Mouse (Mus musculus) spleen, adult 2 months (tissue): ENCODE measurements around the gene Lpin1. TPM values are rescaled to one million over a fixed set of nuclear protein-coding genes. Genes with fewer than 3 reads are reported as not detected.

Experiments
- DNase-seq, 2 experiments: peaks; one replicate each; pipeline versions ENCODE4 v3.0.0 to v3.0.0-alpha.2; 2012 to 2021; ENCODE audit warnings: low spot score in 2 of 2, low read depth in 1 of 2
- H3K27ac ChIP-seq: fragments of 200-500 bp; 2 replicates; pipeline ENCODE4 v1.5.1; 2012; ENCODE audit warnings: low read length, inconsistent platforms; ENCODE audit not compliant: insufficient read depth
- H3K27me3 ChIP-seq: fragments of 200-500 bp; 2 replicates; pipeline ENCODE4 v1.6.1; 2012; ENCODE audit warnings: mild to moderate bottlenecking, moderate library complexity, low read length, inconsistent platforms; ENCODE audit not compliant: control insufficient read depth, insufficient read depth
- H3K36me3 ChIP-seq: fragments of 200-500 bp; 2 replicates; pipeline ENCODE4 v1.6.1; 2012; ENCODE audit warnings: mild to moderate bottlenecking, low read length, inconsistent platforms; ENCODE audit not compliant: control insufficient read depth, insufficient read depth
- H3K4me1 ChIP-seq: fragments of 200-500 bp; 2 replicates; pipeline ENCODE4 v1.6.1; 2011; ENCODE audit warnings: inconsistent platforms; ENCODE audit not compliant: control insufficient read depth, insufficient read depth, insufficient read length
- H3K4me3 ChIP-seq: fragments of 200-500 bp; 2 replicates; pipeline ENCODE4 v1.5.1; 2011; ENCODE audit warnings: mild to moderate bottlenecking, inconsistent platforms; ENCODE audit not compliant: insufficient read depth, insufficient read length; ENCODE audit errors: extremely low read depth
- CTCF ChIP-seq: fragments of 200-500 bp; IDR thresholded peaks from 2 replicates; pipeline ENCODE4 v1.5.1; 2011; ENCODE audit warnings: mild to moderate bottlenecking, inconsistent platforms; ENCODE audit not compliant: insufficient read depth, insufficient read length, insufficient replicate concordance; ENCODE audit errors: extremely low read depth
- POLR2A ChIP-seq: fragments of 200-500 bp; IDR thresholded peaks from 2 replicates; pipeline ENCODE4 v1.6.1; 2011; ENCODE audit warnings: low read depth, low read length, inconsistent platforms
- WGBS: fragments of 180-500 bp; shearing (Covaris S2); methylation state at CpG from one replicate; pipeline ENCODE4 v1.1.7; 2018; 5-methylcytosine and 5-hydroxymethylcytosine counted together
- polyA plus RNA-seq: library from polyadenylated mRNA; depleted of rRNA; stranded (reverse); fragments of >200 nt; gene quantifications from 2 replicates; pipeline ENCODE4 v1.2.3, GENCODE M21; 2012

Lpin1 gene
- polyA plus RNA-seq, 1 experiment, result 13.3 TPM

GRCm38 (mm10) chr12:16634075-16634813 lies 23.5 kb upstream of the Lpin1 start:
- DNase-seq, result peak in 1 of 2 experiments; percentile 39
- H3K4me3 ChIP-seq, result no peak overlapping the region
- H3K36me3 ChIP-seq, result no peaks in the 10 kb centered on the region
- H3K27me3 ChIP-seq, result no peaks in the 10 kb centered on the region
- no peaks in the 10 kb centered on the region for H3K4me1 ChIP-seq
- TF ChIP-seq POLR2A, result no peak
- TF ChIP-seq CTCF, result peak; percentile 38; the same call in 1 of the 2 replicates
- H3K27ac ChIP-seq, result no peak overlapping the region
- WGBS, result 53% methylated on average over 14 of the region's 14 CpGs

GRCm38 (mm10) chr12:16633235-16633634 lies 22.5 kb upstream of the Lpin1 start:
- 93% methylated on average over 6 of the region's 6 CpGs for WGBS
- no peaks in the 10 kb centered on the region for H3K36me3 ChIP-seq
- H3K4me1 ChIP-seq, result no peaks in the 10 kb centered on the region
- H3K27me3 ChIP-seq, result no peaks in the 10 kb centered on the region
- no peak for DNase-seq
- TF ChIP-seq CTCF, result no peak
- no peak for TF ChIP-seq POLR2A
- H3K4me3 ChIP-seq, result no peak overlapping the region
- no peak overlapping the region for H3K27ac ChIP-seq

- Histone ChIP-seq H3K27me3 (no peaks in the 10 kb centered on the region), H3K4me1 (no peaks in the 10 kb centered on the region), H3K36me3 (no peaks in the 10 kb centered on the region), H3K4me3 (no peak overlapping the region), H3K27ac (no peak overlapping the region)
- DNase-seq, result no peak
- TF ChIP-seq CTCF (no peak), POLR2A (no peak)
- 10% methylated on average over 2 of the region's 2 CpGs for WGBS
Observed at GRCm38 (mm10) chr12:16631423-16631822, 20.7 kb upstream of the Lpin1 start.

- H3K4me3 ChIP-seq, result no peak overlapping the region
- H3K4me1 ChIP-seq, result no peaks in the 10 kb centered on the region
- H3K27me3 ChIP-seq, result no peaks in the 10 kb centered on the region
- no peak for DNase-seq
- H3K27ac ChIP-seq, result no peak overlapping the region
- H3K36me3 ChIP-seq, result no peaks in the 10 kb centered on the region
- 85% methylated on average over 1 of the region's 1 CpGs for WGBS
- TF ChIP-seq POLR2A, result no peak
- TF ChIP-seq CTCF, result no peak
Observed at GRCm38 (mm10) chr12:16630866-16631185, 20.1 kb upstream of the Lpin1 start.

DNA sequence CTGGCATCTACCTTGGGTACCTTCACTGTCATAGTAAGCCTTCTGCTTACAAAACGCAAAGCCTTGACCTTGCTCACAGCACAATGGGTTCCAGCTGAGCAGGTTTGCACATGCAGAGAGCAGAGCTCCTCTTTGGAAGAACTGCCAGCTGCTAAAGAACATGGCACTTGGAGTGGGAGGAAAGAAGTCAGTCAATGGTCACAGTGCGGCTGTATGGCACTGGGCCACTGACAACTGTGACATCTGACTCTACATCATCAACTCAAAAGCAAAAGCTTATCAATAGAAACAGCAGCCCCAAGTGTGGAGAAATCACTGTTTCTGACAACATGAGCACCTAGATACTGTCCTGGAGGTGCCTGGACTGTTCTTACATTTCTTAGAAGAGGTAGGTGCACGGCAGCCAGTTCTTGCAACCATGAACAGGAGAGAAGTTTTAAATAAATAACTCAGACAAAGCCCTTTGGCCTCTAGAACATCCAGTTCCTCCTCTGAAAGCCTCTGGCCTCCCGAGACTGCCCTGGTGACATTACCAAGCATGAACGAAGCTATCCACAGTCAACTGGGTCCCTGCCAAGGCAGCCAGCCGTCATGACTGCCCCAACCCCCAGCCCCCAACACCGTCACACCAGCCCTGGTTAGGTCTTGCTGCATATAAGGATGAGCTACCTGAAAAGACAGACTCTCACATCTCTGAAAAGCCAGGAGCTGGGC lies 19.5 kb upstream of the Lpin1 start:
- no peak for DNase-seq
- WGBS, result 34% methylated on average over 7 of the region's 7 CpGs
- H3K27ac ChIP-seq, result no peak overlapping the region
- no peak for TF ChIP-seq CTCF
- no peak for TF ChIP-seq POLR2A
- H3K4me3 ChIP-seq, result no peak overlapping the region
- H3K36me3 ChIP-seq, result no peaks in the 10 kb centered on the region
- H3K4me1 ChIP-seq, result no peaks in the 10 kb centered on the region
- H3K27me3 ChIP-seq, result no peaks in the 10 kb centered on the region

DNA sequence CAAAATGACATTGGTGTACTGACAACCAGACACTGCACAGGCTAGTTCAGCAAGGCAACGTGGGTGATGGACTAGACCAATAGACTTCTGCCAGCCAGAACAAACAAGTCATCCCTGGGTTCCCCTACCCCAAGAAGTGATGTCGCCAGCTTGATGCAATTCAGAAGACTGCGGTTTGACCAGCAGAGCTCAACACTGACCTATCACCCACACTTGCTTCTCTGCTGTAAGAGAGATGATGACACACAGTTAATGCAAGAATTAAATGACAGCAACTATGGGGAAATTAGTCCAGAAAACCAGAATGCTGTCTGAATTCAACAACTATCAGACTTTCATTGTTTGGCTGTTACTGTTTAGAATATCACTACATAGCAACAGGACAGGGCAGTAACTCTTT lies 9.5 kb upstream of the Lpin1 start:
- H3K27me3 ChIP-seq, result no peaks in the 10 kb centered on the region
- H3K4me1 ChIP-seq, result no peaks in the 10 kb centered on the region
- TF ChIP-seq CTCF (no peak), POLR2A (no peak)
- H3K27ac ChIP-seq, result no peak overlapping the region
- no peak overlapping the region for H3K4me3 ChIP-seq
- DNase-seq, result no peak
- WGBS, result 83% methylated on average over 3 of the region's 3 CpGs
- no peaks in the 10 kb centered on the region for H3K36me3 ChIP-seq

DNA sequence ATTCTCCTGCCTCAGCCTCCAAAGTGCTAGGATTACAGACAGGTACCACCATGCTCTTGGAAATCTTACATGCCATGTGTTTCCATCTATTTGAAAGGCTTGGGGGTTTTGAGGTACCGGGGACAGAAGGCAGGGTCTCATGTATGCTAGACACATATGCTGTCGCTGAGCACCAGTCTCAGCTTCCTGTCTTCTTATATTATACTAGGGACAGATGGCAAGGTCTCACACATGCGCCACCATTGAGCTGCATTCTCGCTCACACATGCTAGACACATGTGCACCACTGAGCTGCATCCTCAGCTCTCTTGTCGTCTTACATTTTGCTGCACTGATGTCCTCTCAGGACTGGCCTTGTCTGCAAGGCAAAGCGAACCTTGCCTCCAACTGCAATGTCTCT lies 8.7 kb upstream of the Lpin1 start:
- no peak for TF ChIP-seq CTCF
- no peak for TF ChIP-seq POLR2A
- no peaks in the 10 kb centered on the region for H3K27me3 ChIP-seq
- DNase-seq, result no peak
- no peaks in the 10 kb centered on the region for H3K36me3 ChIP-seq
- H3K4me1 ChIP-seq, result no peaks in the 10 kb centered on the region
- WGBS, result 88% methylated on average over 6 of the region's 6 CpGs
- no peak overlapping the region for H3K27ac ChIP-seq
- H3K4me3 ChIP-seq, result no peak overlapping the region
